Mouse (Mus musculus) forebrain, embryonic 14.5 days (tissue): Measurements from ENCODE around the gene Crtap. TPM values are rescaled to one million over a fixed set of nuclear protein-coding genes. Genes with fewer than 3 reads are reported as not detected.
A peak's percentile ranks its signal among the peaks of the same experiment; 100 is the strongest.

Experiments
- ATAC-seq: fragments of 200-750 bp; cut with Nextera tagmentation; 2 replicates; pipeline ENCODE4 v1.8.0; 2017; ENCODE audit warnings: mild to moderate bottlenecking, moderate library complexity
- DNase-seq: peaks from one replicate; pipeline ENCODE4 v3.0.0-alpha.2; 2015; ENCODE audit warnings: low spot score
- H3K27ac ChIP-seq: fragments of 300-500 bp; sonication (generic); 2 replicates; pipeline ENCODE4 v1.5.1; 2014; ENCODE audit warnings: low read depth, mild to moderate bottlenecking, control low read depth, low read length, moderate library complexity
- H3K27me3 ChIP-seq: fragments of 300-500 bp; sonication (generic); replicated peaks from 2 replicates; pipeline ENCODE4 v1.6.1; 2014; ENCODE audit warnings: low read length, control low read depth, mixed read lengths; ENCODE audit not compliant: control insufficient read depth, insufficient read depth
- H3K36me3 ChIP-seq: fragments of 300-500 bp; sonication (generic); 2 replicates; pipeline ENCODE4 v1.6.1; 2014; ENCODE audit warnings: low read length, control low read depth; ENCODE audit not compliant: control insufficient read depth, insufficient read depth
- H3K4me1 ChIP-seq: fragments of 300-500 bp; sonication (generic); 2 replicates; pipeline ENCODE4 v1.6.1; 2014; ENCODE audit warnings: antibody characterized with exemption, low read length, control low read depth; ENCODE audit not compliant: control insufficient read depth, insufficient read depth
- H3K4me2 ChIP-seq: fragments of 300-500 bp; sonication (generic); 2 replicates; pipeline ENCODE4 v1.6.1; 2014; ENCODE audit warnings: mild to moderate bottlenecking, control low read depth, low read length
- H3K4me3 ChIP-seq: fragments of 300-500 bp; sonication (generic); 2 replicates; pipeline ENCODE4 v1.5.1; 2014; ENCODE audit warnings: low read depth, low read length, control low read depth
- H3K9ac ChIP-seq: fragments of 300-500 bp; sonication (generic); 2 replicates; pipeline ENCODE4 v1.6.1; 2014; ENCODE audit warnings: mild to moderate bottlenecking, low read length, control low read depth, moderate library complexity
- H3K9me3 ChIP-seq: fragments of 300-500 bp; sonication (generic); replicated peaks from 2 replicates; pipeline ENCODE4 v1.6.1; 2016; ENCODE audit warnings: low read length, control low read depth, mixed read lengths; ENCODE audit not compliant: control insufficient read depth
- WGBS: fragments of 180-500 bp; shearing (Covaris S2); extraction: QIAGEN DNeasy Blood & Tissue Kit; methylation state at CpG from one replicate; pipeline ENCODE4 v1.1.7; 2014; 5-methylcytosine and 5-hydroxymethylcytosine counted together
- polyA plus RNA-seq: library from polyadenylated mRNA; unstranded; fragments of >200 nt; fragmentation: Nextera tagmentation; extraction: Ambion mirVana; gene quantifications from 2 replicates; pipeline ENCODE4 v1.2.1, GENCODE M21; 2014

The Crtap gene
- polyA plus RNA-seq, 1 experiment from 2014 or later, result 23.6 TPM

DNA sequence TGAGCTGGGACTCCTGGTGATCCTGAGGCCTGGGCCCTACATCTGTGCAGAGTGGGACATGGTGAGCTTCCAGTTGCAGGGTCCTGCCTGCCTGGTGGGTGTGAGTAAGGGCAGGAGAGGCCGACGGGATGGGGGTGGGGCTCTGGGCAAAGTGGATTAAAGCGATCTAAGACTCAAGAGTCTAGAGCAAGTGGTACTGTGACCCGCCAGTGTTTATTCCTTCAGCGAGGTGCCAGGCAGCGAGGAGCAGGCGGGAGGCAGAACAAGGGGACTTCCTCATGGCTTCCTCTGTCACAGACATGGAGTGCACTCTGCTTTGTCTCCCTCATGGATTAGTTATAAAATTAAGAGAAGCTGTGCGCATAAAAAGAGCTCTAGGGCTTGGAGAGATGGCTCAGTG is 30.0 kb upstream of the Crtap start:
- no peak overlapping the region for H3K4me3 ChIP-seq
- no peak for DNase-seq
- WGBS, result 78% methylated on average over 8 of the region's 8 CpGs
- no peaks in the 10 kb centered on the region for H3K9me3 ChIP-seq
- no peaks in the 10 kb centered on the region for H3K27me3 ChIP-seq
- H3K4me1 ChIP-seq, result no peaks in the 10 kb centered on the region
- H3K27ac ChIP-seq, result no peak overlapping the region
- ATAC-seq, result no peak
- no peak overlapping the region for H3K4me2 ChIP-seq
- no peak overlapping the region for H3K9ac ChIP-seq
- H3K36me3 ChIP-seq, result 0 out of 2 replicates have a peak, but pooled peaks cover under 1% of the 10 kb centered on the region

DNA sequence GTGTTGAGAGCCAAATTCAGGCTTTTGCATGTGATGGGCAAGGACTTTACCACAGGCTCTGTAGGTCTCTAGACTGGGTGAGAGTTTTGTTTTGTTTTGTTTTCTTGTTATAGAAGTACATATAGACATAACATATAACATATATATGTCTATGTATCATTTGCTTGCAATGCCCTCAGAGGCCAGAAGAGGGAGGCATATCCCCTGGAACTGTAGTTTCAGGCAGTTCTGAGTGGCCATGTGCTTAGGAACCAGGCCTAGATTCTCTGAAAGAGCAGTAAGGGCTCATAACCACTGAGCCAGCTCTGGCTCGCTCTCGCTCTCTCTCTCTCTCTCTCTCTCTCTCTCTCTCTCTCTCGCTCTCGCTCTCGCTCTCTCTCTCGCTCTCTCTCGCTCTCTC is 27.7 kb upstream of the Crtap start:
- H3K27ac ChIP-seq, result no peak overlapping the region
- DNase-seq (peak; percentile 45), ATAC-seq (no peak)
- 85% methylated on average over 7 of the region's 7 CpGs for WGBS
- no peak overlapping the region for H3K4me2 ChIP-seq
- no peak overlapping the region for H3K9ac ChIP-seq
- H3K9me3 ChIP-seq, result no peaks in the 10 kb centered on the region
- H3K4me1 ChIP-seq, result no peaks in the 10 kb centered on the region
- H3K27me3 ChIP-seq, result no peaks in the 10 kb centered on the region
- H3K4me3 ChIP-seq, result no peak overlapping the region
- no peaks in the 10 kb centered on the region for H3K36me3 ChIP-seq

DNA sequence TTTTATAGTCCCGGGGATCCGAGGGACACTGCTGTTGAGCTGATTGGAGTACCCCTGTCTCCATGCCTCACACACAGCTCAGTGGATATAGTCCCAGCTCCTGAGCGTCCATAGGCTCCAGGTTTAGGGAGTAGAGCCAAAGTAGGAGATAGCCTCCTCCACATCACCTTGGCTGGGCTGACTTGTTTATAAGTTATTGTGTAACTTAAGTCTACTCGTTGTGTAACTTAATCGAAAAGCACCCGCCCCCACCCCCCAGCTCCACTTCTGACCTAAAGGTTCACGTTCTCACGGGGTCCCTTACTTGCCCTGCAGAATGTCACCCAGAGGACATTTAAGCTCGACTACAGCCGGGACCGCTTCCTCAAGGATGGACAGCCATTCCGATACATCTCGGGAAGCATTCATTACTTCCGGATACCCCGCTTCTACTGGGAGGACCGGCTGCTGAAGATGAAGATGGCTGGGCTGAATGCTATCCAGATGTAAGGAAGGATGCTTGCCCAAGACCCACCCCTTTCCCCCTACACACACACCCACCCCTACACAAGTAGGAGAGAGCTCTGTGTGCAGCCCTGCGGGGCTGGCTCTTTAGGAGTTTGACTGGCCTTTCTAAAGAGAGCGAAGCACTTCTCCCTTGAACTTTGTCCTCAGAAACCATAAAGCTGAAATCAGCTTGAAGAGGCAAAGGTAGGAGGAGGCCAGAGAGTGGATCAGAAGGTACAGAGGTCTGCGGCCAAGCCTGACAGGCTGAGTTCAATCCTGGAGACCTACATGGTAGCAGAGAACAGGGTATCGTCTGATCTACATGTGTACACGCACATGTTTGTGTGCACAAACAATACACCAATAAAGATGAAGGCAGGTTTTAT is 26.4 kb upstream of the Crtap start:
- Histone ChIP-seq H3K9ac (no peak overlapping the region), H3K27ac (no peak overlapping the region), H3K4me1 (no peaks in the 10 kb centered on the region), H3K36me3 (no peaks in the 10 kb centered on the region), H3K27me3 (no peaks in the 10 kb centered on the region), H3K4me3 (no peak overlapping the region), H3K4me2 (no peak overlapping the region), H3K9me3 (no peaks in the 10 kb centered on the region)
- ATAC-seq, result no peak
- no peak for DNase-seq
- 95% methylated on average over 21 of the region's 21 CpGs for WGBS

DNA sequence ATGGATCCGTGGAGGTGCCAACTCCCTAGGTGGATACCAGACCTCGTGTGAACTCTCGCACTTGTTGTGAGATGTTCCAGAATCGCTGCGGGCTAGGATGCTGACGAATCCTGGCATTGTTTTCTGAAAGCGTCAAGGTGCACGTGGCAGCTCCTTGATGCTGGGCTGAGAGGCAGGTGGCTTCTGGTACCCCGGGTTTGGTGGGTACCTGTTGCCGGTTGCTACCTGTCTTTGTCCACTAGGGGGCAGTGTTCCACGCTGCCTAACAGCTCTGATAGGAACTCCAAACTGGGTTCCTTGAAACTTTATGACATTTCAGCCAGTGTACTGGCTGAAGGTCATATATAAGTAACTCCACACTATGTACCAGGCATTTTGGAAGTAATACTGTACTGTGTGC is 25.2 kb upstream of the Crtap start:
- Histone ChIP-seq H3K27me3 (no peaks in the 10 kb centered on the region), H3K27ac (no peak overlapping the region), H3K4me2 (no peak overlapping the region), H3K9ac (no peak overlapping the region), H3K4me3 (no peak overlapping the region), H3K4me1 (no peaks in the 10 kb centered on the region), H3K36me3 (no peaks in the 10 kb centered on the region), H3K9me3 (no peaks in the 10 kb centered on the region)
- DNase-seq (peak; percentile 80), ATAC-seq (no peak)
- 24% methylated on average over 11 of the region's 11 CpGs for WGBS

DNA sequence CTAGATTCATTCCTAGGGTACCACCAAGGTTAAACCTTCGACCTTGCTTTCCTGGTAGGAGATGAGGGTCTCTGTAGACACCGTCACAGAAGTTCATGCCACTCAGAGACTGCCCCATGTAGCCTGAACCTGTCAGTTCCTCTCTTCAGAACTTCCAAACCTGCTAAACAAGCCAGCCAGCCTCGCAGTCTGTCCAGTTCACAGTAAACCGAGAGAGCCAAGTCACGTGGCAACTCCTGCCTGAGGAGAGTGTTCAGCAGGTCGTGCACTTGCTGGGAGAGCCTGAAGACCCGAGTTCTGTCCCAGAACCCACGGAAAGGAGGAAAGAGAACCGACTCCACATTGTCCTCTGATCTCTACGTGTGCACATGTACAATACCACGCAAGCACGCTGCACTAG is 23.4 kb upstream of the Crtap start:
- H3K4me3 ChIP-seq, result no peak overlapping the region
- no peak for DNase-seq
- H3K27me3 ChIP-seq, result no peaks in the 10 kb centered on the region
- no peak for ATAC-seq
- H3K36me3 ChIP-seq, result peaks cover 9% of the 10 kb centered on the region; the same call in 1 of the 2 replicates
- H3K9ac ChIP-seq, result no peak overlapping the region
- no peaks in the 10 kb centered on the region for H3K9me3 ChIP-seq
- H3K4me1 ChIP-seq, result no peaks in the 10 kb centered on the region
- no peak overlapping the region for H3K27ac ChIP-seq
- WGBS, result 92% methylated on average over 12 of the region's 12 CpGs
- H3K4me2 ChIP-seq, result no peak overlapping the region

DNA sequence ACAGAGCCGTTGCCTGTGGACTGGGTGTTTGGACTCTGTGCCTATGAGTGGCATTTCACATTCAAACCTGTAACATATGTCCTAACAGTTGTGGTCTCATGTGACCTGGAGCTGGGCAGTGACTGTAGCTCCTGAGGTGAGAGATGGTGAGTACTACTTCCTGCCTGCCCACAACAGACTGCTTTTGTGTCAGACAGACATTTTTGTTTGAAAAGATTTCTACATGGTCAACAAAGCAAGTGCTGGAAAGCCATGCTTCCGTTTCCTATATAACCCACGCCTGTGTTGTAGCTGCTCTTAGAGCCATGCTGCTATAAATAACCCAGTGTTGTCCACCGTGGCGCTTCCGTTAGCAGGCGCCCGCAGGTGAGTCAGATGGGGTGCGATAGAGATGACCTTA is 21.9 kb upstream of the Crtap start:
- no peak overlapping the region for H3K9ac ChIP-seq
- no peaks in the 10 kb centered on the region for H3K4me1 ChIP-seq
- 95% methylated on average over 9 of the region's 9 CpGs for WGBS
- DNase-seq, result no peak
- no peaks in the 10 kb centered on the region for H3K27me3 ChIP-seq
- ATAC-seq, result no peak
- peaks cover 13% of the 10 kb centered on the region; the same call in 1 of the 2 replicates for H3K36me3 ChIP-seq
- no peak overlapping the region for H3K4me2 ChIP-seq
- H3K27ac ChIP-seq, result no peak overlapping the region
- no peaks in the 10 kb centered on the region for H3K9me3 ChIP-seq
- no peak overlapping the region for H3K4me3 ChIP-seq

DNA sequence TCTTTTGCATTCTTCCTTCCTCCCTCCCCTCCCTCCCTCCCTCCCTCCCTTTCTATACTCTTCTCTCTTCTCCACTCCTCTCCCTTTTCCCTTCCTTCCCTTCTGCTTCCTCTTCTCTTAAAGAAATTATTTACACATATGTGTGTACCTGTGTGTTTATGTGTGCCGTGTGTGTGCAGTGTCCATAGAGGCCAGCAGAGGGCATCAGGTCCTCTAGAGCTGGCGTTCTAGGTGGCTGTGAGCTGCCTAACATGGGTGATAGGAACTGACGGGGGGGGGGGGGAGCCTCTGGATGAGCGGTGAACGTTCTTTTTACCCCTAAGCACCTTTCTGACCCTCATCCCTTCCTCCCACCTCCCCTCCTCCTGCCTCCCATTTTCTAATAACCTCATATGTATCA is 20.8 kb upstream of the Crtap start:
- Histone ChIP-seq H3K27ac (no peak overlapping the region), H3K36me3 (peaks cover 15% of the 10 kb centered on the region; the same call in 1 of the 2 replicates), H3K4me3 (no peak overlapping the region), H3K4me2 (no peak overlapping the region), H3K27me3 (no peaks in the 10 kb centered on the region), H3K9me3 (no peaks in the 10 kb centered on the region), H3K9ac (no peak overlapping the region), H3K4me1 (no peaks in the 10 kb centered on the region)
- DNase-seq (no peak), ATAC-seq (no peak)
- WGBS, result 90% methylated on average over 5 of the region's 5 CpGs

DNA sequence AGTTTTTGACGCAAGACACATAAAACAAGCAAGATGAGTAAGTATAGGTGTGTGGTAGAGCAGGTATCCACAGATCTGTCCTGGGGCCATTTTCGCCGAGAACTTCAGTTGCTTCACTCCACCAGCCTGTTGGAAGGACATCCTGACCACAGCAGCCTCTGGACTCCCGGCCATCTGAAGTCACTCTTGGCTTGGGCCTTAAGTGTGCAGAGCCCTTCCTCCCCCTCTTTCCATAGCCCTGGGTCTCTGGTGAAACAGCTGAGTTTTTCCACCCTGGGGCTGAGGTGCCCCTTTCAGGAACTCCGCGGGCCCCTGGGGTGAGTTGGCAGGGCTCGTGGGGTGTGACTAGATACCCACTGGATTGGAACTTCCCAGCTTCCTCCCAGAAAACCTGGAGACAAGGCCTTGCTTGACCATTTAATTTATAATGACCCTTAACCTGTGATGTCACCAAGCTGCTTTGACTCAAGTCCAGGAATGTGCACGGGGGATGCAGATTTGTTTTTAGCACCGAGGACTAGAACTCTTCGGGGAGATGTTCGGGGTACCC is 19.9 kb upstream of the Crtap start:
- no peak overlapping the region for H3K4me3 ChIP-seq
- H3K27ac ChIP-seq, result no peak overlapping the region
- H3K27me3 ChIP-seq, result no peaks in the 10 kb centered on the region
- no peak for ATAC-seq
- 95% methylated on average over 11 of the region's 11 CpGs for WGBS
- no peak overlapping the region for H3K4me2 ChIP-seq
- H3K9me3 ChIP-seq, result no peaks in the 10 kb centered on the region
- no peaks in the 10 kb centered on the region for H3K4me1 ChIP-seq
- no peak for DNase-seq
- peaks cover 23% of the 10 kb centered on the region for H3K36me3 ChIP-seq
- H3K9ac ChIP-seq, result no peak overlapping the region

DNA sequence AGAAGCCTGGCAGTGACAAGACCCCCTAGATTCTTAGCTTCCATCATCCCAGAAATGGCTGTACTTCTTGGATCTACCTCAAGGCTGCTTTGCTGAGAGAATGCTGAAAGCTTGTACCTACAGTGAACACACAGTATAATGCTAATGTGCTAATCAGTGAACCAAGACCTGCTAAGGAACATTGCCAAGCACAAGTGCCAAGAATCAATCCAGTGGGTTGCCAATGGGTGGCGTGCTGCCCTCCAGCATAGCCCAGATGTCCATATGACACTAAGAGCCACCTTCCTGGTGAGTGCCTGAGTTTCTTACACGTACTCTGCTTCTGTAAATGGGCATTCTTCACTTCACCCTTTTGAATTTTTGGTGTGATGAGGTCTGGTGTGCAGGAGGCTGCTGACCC is 17.2 kb upstream of the Crtap start:
- H3K27ac ChIP-seq, result no peak overlapping the region
- 60% methylated on average over 2 of the region's 2 CpGs for WGBS
- H3K9me3 ChIP-seq, result no peaks in the 10 kb centered on the region
- no peaks in the 10 kb centered on the region for H3K27me3 ChIP-seq
- H3K4me3 ChIP-seq, result no peak overlapping the region
- no peak overlapping the region for H3K9ac ChIP-seq
- H3K36me3 ChIP-seq, result peaks cover 31% of the 10 kb centered on the region
- ATAC-seq, result no peak
- H3K4me1 ChIP-seq, result no peaks in the 10 kb centered on the region
- DNase-seq, result peak; percentile 39
- no peak overlapping the region for H3K4me2 ChIP-seq
